Mouse (Mus musculus) heart, adult 2 months (tissue): Measurements from ENCODE around the gene Abcc9.

ENCODE experiments used
- CTCF ChIP-seq: fragments of 200-600 bp; IDR thresholded peaks from 2 replicates; pipeline ENCODE4 v1.8.1; 2022; ENCODE audit warnings: antibody characterized with exemption, mild to moderate bottlenecking, moderate library complexity
- EP300 ChIP-seq: fragments of 200-500 bp; IDR thresholded peaks from 2 replicates; pipeline ENCODE4 v1.6.1; 2011; ENCODE audit warnings: low read depth, low read length, control low read depth; ENCODE audit not compliant: insufficient read depth
- POLR2A ChIP-seq: fragments of 200-500 bp; IDR thresholded peaks from 2 replicates; pipeline ENCODE4 v1.6.1; 2011; ENCODE audit warnings: mild to moderate bottlenecking, low read depth, low read length, control low read depth; ENCODE audit not compliant: insufficient read depth

- TF ChIP-seq CTCF (no peak), EP300 (no peak), POLR2A (no peak)
Measured at GRCm38 (mm10) chr6:142670021-142670420, 32.1 kb downstream of the Abcc9 start.
